Mouse (Mus musculus): Measurements from ENCODE around the gene Ifit3. TPM values are rescaled to one million over a fixed set of nuclear protein-coding genes. Genes with fewer than 3 reads are reported as not detected.
"Not testable (repeated sequence)": the region's sequence is repeated elsewhere in the genome, so short reads cannot be mapped to it uniquely, and the experiment has no call there.

Gene Ifit3
- total RNA-seq, 2 experiments from 2014 or later = 0.65 to 1.3 TPM

DNA sequence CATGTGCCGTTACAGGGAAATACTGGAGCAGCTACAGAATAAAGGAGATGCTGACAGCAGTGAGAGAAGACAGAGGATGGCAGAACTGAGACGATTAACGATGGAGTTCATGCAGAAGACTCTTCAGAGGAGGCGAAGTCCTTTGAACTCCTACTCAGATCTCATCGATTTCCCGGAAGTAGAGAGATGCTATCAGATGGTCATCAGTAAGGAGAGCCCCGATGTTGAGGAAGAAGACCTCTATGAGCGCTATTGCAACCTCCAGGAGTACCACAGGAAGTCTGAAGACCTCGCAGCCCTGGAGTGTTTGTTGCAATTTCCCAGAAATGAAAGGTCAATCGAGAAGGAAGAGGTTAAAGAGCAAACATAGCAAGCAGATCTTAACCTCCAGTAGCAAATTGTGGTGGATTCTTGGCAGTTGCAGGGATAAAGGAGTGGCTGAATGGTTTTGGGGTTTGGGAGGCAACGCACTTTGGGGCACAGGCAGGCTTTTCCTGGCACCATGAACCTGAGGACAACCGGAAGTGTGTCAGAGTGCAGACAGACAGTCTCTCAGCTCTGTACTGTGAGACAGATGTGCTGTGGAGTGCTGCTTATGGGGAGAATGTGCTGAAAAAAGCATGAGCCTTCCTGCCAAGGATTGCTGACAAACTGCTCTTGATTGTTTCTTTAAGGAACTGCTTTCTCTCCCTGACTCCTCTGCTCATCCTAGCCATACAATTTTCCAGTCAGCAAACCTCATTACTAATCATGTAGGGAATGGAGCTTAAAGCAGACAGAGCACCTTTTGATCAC, 4.8 kb downstream of the Ifit3 start:
- not testable (repeated sequence) for DNase-seq (ENCODE audit: low spot score in 2 of 2)

DNA sequence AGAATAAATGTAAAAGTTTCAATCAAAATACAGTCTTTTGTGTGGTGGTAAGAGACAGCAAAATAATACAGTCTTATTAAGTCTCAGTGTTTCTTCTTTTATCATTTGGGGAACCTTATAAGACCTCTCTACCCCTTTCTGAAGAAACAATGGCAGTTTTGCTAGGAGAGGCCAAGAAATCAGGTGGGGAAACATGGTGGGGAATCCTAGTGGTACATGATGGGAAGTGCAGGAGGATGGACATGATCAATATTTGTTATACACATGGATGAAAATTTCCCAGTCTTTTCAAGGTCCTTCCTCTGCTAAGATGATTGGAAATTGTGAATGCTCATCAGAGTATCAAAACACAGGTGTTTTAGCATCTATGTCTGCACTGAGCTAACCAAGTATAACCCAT, 5.6 kb downstream of the Ifit3 start:
- no peak for DNase-seq (ENCODE audit: low spot score in 2 of 2)

DNA sequence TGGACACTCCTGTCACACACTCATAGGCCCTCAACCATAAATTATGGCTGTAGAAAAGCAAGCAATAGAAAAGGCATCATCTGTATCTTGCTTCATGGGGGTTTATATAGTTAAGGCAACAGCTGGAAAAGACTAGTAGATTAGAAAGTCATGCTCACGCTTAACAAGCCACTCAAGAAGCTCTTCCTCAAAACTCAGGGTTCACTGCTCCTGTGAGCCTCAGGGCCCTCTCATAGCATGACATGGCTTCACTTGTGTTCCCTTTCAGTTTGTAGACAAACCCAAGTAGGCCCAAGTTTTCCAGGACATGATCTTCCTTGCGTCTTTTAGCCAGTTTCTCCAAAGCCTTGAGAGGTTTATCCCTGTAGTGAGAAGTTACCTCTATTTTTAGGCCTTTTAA, 10.1 kb downstream of the Ifit3 start:
- no peak for DNase-seq (ENCODE audit: low spot score in 2 of 2)

DNA sequence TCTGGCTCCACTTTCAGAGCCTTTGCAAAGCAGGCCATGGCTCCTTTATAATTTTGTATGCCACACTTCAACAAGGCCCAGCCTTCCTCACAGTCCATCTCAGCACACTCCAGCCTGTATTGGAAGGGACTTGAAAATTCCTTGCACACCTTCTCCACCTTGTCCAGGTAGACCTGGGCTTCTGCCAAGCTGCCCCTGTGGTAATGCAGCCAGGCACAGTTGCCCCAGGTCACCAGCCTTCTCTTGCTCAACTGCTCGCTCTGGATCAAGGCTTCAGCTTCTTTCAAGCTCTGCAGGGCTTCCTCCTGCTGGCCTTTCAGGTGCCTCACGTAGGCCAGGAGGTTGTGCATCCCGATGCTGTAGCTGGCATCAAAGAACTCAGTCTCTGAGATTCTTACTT, 11.2 kb downstream of the Ifit3 start:
- not testable (repeated sequence) for DNase-seq (ENCODE audit: low spot score in 2 of 2)

DNA sequence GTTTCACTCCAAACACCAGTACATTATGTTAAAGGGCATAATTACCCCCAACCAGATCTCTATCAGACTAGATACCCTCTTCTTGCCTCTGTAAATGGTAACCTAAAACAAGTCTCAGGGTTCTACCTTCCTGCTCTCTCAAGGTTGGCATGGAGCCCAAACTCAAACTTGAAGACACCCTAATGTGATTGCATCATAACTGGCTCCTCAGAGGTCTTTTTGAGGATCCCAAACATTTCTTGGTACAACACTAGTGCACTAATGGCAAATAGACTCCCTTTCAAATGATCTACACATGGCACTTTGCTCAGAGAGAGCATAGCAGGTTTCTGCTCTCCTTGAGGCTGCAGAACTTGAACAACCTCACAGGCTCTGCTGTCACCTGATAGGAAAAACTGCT, 13.5 kb downstream of the Ifit3 start:
- DNase-seq (ENCODE audit: low spot score in 2 of 2) = no peak

DNA sequence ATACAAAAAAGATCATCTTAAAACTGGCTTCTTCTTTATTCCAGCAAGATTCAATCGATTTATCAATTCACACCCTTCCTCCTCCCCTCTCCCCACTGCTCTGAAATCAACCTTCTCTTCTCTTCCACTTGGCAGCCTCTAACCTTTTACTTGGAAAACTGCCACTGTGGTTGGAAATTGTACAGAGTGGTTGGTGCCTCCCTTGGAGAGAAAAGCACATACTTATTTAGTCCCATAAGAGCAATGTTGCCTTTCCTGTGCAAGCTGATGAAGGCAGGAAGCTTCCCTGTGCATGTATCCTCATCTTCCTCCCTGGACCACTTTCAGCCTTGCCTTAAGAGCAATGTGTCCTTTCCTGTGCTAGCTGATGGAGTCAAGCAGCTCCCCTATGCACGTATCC, 15.0 kb downstream of the Ifit3 start:
- DNase-seq (ENCODE audit: low spot score in 2 of 2) = no peak

DNA sequence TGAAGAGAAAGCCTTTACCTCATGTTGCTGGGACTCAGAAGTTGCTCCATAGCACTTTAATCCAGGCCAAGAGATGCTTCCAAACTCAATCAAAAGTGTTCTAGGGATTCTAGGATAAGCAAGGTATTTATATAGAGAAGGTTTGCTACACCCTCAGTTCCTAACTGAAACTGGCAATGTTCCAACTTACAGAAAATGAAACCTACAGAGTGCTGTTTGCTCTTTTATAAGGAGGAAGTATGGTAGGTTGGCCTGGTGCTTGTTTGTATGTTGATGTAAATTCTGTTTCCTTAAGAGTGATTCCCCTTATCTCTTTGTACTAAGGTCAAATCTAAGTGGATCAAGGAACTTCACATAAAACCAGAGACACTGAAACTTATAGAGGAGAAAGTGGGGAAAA, 15.9 kb downstream of the Ifit3 start:
- DNase-seq (ENCODE audit: low spot score in 2 of 2) = not testable (repeated sequence)

DNA sequence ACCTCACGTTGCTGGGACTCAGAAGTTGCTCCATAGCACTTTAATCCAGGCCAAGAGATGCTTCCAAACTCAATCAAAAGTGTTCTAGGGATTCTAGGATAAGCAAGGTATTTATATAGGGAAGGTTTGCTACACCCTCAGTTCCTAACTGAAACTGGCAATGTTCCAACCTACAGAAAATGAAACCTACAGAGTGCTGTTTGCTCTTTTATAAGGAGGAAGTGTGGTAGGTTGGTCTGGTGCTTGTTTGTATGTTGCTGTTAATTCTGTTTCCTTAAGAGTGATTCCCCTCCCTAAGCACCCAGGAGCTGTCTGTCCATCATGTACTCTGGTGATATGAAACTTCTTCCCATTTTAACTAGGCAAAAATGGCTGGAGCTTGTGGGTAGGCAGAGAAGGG, 18.6 kb downstream of the Ifit3 start, which contains the start of gene Ifit1bl1:
Gene Ifit1bl1 (minus strand): TSS at position 69 of the 400 bp plus-strand sequence.
- DNase-seq (ENCODE audit: low spot score in 2 of 2) = not testable (repeated sequence)

DNA sequence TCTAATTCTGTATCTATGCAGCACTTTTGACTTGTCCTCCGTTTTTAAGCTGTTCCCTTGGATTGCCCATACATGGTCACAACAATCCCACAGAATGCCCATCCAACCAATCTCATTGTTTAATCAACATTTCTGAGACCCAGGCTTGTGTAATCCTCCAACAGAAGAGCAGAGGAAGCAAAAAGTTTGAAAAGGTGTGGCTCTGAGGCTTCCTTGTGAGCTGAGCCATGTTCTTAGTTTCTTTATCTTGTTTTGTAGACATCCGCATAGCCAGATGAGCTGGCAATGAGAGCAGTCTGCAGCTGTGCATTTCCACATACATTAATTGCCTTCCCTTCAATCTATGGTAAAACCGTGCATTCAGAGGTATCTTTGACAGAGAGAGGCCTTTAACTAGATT, 22.1 kb downstream of the Ifit3 start:
- no peak for DNase-seq (ENCODE audit: low spot score in 2 of 2)

DNA sequence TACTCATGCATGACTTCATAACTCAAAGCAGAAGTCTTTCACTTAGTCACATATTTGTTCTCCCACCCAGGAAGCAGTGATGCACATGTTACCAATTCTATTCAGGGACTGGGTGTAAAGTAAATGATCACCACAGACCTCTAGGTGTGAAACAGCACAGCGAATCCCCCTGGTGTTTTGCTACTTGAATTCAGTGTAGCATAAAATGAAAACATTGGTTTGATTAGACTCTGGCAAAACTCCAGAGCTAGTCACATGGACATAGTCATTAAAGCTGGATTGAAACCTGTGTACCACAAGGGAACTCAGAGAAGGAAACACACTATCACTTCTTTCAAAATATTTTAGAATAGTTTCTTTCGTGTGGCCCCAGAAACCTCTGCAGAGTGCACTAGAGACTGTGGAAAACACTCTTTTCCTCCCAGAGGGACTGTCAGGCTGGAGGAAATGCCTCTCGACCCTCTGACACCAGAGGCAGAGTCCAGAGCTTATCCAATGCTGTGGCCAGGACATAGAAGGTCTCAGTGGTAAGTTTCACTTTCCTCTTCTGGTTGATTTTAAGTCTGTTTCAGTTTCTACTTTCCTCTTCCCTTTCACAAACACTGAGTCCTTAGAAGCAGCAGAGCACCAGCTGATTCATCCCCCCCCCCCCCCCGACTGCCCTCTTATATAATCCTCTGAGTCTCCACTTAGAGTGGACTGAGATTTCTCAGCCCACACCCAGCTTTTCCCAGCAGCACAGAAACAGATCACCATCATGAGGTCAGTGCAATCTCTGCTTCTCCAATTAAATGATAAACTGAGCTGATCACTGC, 24.1 kb downstream of the Ifit3 start, which contains the start of gene Ifit3b:
Gene Ifit3b (plus strand): TSS at position 734 of the 815 bp plus-strand sequence.
- DNase-seq (ENCODE audit: low spot score in 2 of 2) = not testable (repeated sequence)

DNA sequence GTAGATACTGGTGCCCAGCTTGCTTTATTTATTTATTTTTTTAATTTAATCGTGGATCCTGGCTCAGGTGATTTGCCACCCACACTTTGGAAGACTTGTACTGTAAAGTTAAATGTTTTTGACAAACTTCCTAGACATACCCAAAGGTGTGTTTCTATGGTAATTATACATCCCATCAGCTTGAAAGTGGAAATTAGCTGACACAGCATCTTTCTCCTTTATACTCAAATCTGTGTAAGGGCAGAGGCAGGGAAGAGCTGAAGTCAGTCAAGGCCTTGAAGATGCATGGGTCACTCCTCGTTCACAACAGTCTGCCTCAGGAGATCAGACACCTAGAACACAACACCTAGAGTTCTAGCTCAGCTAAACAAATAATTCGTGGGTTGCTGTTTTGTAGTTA, 26.8 kb downstream of the Ifit3 start:
- DNase-seq (ENCODE audit: low spot score in 2 of 2) = not testable (repeated sequence)

DNA sequence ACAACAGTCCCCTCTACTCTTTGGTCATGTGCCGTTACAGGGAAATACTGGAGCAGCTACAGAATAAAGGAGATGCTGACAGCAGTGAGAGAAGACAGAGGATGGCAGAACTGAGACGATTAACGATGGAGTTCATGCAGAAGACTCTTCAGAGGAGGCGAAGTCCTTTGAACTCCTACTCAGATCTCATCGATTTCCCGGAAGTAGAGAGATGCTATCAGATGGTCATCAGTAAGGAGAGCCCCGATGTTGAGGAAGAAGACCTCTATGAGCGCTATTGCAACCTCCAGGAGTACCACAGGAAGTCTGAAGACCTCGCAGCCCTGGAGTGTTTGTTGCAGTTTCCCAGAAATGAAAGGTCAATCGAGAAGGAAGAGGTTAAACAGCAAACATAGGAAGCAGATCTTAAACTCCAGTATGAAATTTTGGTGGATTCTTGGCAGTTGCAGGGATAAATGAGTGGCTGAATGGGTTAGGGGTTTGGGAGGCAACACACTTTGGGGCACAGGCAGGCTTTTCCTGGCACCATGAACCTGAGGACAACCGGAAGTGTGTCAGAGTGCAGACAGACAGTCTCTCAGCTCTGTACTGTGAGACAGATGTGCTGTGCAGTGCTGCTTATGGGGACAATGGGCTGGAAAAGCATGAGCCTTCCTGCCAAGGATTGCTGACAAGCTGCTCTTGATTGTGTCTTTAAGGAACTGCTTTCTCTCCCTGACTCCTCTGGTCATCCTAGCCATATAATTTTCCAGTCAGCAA, 29.1 kb downstream of the Ifit3 start:
- not testable (repeated sequence) for DNase-seq (ENCODE audit: low spot score in 2 of 2)

DNA sequence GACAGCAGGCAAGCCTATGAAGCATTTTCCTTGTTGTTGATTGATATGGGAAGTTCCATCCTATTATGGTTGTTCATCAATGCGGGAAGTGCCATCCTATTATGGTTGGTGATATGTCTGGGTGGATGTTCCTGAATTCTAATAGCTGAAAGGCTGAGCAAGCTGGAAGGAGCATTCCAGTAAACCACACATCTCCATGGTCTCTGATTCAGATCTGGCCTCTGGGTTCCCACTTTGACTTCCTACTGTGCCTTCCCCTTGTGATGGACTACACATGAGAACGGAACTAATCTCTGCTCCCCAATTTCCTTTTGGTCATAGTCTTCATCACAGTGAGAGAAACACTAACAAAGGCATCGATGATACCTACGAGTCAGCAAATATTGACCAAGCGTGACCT, 37.5 kb downstream of the Ifit3 start:
- DNase-seq (ENCODE audit: low spot score in 2 of 2) = no peak

DNA sequence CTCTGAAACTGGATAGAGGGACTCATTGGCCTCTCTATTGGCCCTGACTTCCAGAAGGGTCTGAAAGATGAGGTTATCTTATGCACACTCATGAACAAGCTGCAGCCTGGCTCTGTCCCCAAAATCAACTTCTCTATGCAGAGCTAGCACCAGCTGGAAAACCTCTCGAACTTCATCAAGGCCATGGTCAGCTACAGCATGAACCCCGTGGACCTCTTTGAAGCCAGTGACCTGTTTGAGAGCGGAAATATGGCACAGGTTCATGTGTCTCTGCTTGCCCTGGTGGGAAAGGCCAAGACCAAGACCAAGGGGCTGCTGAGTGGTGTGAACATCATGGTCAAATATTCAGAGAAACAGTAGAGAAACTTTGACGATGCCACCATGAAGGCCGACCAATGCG, 40.5 kb downstream of the Ifit3 start:
- DNase-seq (ENCODE audit: low spot score in 2 of 2) = no peak

DNA sequence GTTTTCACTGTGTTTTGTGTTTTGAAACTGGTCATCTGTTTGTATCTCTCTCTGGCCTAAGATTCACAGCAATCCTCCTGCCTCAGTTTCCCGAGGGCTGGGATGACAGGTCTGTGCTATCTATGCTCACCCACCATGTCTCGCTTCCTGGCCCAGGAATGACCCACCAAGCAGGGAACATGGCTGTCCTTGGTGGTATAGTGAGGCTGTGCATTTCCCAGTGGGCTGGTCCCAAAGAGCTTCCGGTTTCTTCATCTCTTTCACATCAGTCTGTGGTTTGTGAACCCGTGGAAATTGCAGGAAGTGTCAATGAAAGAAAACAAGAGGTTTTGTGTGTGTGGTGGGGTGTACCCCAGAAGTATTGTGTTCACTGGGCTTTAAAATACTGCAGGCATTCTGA, 41.3 kb downstream of the Ifit3 start:
- no peak for DNase-seq (ENCODE audit: low spot score in 2 of 2)

DNA sequence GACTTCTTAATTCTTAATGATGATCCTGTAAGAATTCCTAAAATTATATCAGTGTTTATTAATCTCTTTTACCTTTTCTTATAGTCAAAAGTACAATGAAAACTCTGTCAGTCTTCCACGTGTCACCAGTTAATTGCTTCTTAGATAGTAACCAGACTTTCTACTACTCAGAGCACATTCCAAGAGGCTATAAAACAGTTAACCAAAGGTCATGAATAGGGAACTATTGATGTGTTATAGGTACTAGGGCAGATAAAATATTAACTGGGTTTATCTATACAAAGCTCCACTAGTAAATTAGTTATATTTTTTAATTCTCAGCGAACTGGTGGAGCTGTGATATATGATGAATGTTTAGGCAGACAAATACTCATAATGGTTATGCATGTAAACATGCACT, 44.2 kb downstream of the Ifit3 start:
- DNase-seq (ENCODE audit: low spot score in 2 of 2) = no peak

DNA sequence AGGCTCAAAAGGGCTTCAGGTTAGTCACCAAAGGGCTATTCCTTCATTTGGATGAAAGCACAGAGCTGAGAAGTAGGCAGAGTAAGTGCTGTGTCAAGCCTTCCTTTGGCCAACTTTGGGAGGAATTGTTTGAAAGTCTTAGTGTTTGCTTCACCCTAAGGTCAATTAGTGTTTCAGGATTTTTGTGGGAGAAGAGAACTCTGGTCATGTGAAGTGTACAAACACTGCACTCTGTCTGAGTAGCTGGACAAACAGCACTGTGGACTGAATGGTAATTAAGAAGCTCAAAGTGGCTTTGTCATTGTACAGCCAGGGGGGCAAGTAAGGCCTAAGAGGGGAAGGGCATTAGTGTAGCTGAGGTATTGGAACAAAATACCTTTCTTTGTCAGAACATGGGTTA, 48.2 kb downstream of the Ifit3 start:
- no peak for DNase-seq (ENCODE audit: low spot score in 2 of 2)

DNA sequence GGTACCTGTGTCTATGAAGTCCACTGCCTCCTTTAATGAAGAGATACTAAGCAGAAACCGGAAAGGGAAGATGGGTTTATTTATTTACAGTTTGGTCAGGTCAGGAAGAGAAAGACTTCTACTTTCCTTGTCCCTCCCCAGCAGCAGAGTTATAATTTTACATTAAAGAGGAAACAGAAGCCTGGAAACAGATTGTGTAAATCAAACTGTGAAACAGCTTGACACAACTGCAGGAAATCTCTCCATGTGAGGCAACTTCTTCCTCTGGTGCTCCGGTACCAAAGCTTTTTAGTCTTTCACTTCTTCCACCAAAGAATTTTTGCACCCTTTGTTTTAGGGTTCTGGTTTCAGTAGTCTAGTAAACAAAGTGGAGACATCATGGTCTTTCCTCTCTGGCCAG, 50.2 kb downstream of the Ifit3 start:
- DNase-seq (ENCODE audit: low spot score in 2 of 2) = no peak

DNA sequence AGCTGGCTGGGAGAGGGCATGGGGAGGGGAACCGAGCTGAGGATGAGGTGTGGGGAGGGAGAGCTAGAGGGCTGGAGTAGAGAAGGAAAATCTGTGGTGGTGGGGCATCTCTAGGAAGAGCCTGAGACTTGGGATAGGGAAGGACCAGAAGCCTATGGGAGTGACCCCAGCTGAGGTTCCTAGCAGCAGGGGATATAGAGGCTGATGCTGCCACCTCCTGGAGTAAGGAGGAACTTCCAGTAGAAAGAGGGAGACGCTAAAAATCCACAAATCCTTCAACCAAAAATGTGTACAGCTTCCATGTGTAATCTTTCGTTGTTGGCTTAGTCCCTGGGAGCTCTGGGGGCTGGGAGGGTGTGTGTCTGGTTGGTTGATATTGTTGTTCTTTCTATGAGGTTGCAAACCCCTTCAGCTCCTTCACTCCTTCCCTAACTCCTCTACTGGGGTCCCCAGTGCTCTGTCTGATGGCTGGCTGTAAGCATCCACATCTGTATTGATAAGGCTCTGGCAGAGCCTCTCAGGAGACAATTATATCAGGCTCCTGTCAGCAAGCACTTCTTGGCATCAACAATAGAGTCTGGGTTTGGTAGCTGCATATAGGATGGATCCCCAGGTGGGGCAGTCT, 53.7 kb downstream of the Ifit3 start:
- DNase-seq (ENCODE audit: low spot score in 2 of 2) = peak; percentile 36 to 43
